Mouse (Mus musculus) adrenal gland (tissue): ENCODE measurements at regions not wholly inside any gene's neighbourhood (a gene's known extent, or its start where the extent isn't known, plus 50 kb on each side); places are given as distances from the start of the nearest gene placed in this dataset.

Experiments
- intact Hi-C: fragments of 180-260 bp; cut with DNase I; formaldehyde crosslinking; loops from one replicate; pipeline ENCODE4 v1.15.1; 2025

DNA sequence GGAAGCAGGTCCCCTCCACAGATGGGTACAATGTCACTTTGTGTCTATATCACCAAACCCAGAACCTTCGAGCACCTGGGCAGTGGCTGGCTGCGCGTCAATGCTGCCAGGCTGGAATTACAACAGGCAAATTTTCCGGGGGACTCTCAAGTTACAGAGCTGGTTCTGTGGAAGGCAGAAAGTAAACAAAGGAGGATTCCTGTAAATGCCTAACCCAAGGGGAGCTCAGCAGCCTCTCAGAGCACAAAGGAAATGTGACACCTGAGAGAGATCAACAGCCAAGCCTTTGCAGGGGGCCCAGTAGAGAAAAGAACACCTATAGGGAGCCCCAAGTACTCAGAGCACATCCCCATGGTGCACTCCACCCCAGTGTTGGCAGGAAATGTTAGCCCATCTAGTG lies 70.7 kb downstream of the Setd4 start:
- intact Hi-C loops, result no loop called here

DNA sequence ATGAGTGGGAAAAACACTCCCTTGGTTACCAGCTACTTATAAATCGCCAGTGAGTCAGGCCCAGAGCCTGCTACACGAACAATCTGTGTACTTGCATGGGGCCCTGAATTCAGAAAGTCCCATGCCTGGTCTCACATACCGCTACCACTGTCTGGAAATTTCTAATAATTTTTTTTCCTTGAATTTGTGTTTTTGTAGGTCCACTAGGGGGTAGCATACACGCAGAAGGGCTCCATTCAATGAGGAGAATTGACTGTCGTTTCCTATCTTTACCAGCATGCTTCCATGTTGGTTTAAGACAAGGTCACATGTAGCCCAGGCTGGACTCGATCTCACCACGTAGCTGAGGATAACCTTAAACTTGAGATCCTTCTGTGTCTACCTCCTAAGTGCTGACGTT lies 71.9 kb downstream of the Setd4 start:
- intact Hi-C loops, result no loop called here

DNA sequence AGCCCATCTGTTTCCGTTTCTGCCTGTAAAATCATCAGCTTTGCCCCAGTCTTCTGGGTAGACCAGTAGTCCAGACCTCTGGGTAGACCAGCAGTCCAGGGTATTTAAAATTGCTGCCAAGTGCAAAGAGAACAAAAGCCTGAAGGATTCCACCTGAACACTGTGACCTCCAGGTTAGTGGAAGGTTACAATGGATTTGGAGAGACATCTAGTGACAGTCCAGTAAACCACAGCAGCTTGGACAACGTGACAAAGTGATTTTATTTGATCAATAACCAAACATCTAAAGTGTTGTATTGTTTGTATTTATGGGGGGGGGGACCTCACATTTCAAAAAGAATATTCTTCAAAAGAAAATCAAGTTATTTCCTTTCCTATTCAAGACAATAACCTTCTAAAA lies 81.4 kb downstream of the Setd4 start:
- intact Hi-C loops, result no loop called here

DNA sequence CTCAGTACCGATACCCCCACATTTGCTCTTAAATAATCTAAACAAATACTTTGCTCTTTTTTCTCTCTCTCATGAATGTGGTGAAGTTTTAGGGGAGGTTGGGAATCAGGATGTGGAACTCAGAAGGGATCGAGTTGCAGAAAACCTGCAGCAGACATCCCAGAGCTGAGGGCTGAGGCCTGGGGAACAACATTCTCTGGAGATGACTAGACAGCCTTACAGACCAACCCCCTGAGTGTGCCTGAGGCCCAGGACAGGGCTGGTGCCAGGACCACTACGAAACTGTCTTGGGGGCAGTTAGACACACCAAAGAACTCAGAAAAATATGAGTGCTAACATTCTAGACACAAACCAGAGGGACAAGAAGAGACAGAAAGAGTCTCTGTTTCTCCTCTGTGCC lies 83.4 kb downstream of the Setd4 start:
- intact Hi-C loops, result no loop called here

DNA sequence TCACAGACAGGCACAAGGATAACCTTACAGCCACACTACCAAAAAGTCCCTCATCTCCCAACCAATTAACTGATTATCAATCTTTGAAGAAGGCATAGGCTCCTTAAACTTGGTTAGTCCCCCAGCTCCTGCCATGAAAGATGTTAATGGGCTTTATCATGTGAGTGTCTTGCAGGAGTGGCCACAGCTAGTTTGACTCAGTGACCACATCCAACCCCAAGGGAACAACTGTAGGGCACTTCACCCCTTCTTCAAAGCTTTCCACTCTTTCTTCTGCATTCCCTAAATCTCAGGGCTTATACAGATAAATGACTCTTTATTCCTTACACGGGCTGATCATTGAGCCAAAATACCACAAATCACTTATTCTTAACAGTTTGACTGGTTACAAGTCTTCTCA lies 85.2 kb downstream of the Setd4 start:
- intact Hi-C loops, result no loop called here

GRCm38 (mm10) chr16:93516793-93517192 lies 87.1 kb downstream of the Setd4 start:
- intact Hi-C loops, result no loop called here

DNA sequence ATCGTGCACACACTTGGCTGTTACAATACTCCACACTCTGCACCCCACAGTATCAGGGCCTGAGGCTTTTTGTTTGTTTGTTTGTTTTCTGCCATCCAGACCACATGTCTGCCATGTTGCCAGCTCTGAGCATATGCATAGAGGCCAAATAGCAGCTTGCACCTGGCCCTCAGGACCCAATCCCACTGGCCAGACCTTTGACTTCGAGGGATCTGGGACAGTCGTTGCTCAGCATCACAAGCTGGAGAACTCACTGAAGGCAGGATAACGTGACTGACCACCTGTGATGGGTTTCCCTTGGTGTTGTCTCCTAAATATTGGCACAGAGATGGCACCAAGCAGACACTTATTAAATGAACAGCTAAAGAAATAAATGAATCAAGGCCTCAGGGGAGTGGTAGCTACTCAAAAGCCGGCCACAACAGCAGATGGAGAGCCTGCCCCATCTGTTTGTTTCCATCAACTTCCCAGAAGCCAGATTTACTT lies 88.4 kb downstream of the Setd4 start:
- intact Hi-C loops, result no loop called here

- intact Hi-C loops, result no loop called here
Observed at GRCm38 (mm10) chr16:93513616-93514041, 90.2 kb downstream of the Setd4 start.

DNA sequence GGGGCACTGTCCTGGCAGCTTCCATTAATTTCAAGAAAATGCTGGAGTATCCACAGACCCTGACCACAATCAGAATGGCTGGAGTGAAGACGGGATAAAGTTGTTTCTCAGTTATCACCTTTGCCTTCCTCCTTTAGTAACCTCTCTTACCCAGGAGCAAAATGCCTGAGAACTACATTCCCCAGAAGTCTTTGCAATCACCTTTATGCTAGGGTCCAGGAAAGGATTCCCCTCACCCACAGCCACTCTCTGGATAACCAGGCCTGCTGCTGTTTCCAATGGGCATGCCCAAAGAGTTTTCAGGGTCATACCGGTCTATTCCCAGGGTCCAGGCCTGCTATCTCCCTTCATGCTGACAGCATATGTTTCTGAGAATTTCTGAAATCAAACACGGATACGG lies 91.9 kb downstream of the Setd4 start:
- intact Hi-C loops, result no loop called here

DNA sequence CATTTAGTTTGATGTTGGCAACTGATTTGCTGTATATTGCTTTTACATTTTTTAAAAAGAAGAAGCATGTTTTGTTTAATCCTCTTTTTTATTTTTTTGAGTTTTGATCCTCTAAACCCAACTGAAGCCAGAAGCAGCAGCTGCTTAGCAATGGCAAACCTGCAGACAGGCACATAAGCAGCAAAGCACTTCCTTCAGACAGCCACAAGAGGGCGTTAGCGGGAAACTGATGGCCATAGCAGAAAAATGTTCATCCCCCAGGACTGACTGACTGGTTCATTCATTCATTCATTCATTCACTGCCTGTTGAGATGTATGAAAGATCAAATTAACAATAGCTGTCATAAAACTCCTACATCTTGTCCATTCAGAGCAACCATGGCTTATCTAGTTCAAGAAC lies 92.3 kb downstream of the Setd4 start:
- intact Hi-C loops, result no loop called here

DNA sequence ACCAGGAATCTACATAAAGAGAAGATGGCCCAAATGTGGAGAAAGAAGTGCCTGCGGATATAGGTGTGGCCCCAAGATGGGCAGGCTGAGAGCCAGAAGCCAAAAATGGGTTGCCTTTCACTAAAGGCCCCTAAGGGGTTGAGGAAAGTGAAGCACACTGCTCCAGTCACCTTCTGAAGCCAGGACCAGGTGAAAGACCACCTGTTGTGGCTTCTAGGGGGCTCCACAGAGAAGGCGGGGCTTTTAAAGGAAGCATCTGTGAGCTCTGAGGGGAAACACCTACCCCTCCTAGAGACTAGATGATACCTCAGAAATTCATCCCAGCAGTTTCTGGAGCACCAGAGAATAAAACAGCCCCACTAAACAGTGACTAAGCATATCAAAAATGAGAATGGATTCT lies 105.1 kb downstream of the Setd4 start:
- intact Hi-C loops, result no loop called here

GRCm38 (mm10) chr16:93493337-93494002 lies 110.4 kb downstream of the Setd4 start:
- intact Hi-C loops, result no loop called here

DNA sequence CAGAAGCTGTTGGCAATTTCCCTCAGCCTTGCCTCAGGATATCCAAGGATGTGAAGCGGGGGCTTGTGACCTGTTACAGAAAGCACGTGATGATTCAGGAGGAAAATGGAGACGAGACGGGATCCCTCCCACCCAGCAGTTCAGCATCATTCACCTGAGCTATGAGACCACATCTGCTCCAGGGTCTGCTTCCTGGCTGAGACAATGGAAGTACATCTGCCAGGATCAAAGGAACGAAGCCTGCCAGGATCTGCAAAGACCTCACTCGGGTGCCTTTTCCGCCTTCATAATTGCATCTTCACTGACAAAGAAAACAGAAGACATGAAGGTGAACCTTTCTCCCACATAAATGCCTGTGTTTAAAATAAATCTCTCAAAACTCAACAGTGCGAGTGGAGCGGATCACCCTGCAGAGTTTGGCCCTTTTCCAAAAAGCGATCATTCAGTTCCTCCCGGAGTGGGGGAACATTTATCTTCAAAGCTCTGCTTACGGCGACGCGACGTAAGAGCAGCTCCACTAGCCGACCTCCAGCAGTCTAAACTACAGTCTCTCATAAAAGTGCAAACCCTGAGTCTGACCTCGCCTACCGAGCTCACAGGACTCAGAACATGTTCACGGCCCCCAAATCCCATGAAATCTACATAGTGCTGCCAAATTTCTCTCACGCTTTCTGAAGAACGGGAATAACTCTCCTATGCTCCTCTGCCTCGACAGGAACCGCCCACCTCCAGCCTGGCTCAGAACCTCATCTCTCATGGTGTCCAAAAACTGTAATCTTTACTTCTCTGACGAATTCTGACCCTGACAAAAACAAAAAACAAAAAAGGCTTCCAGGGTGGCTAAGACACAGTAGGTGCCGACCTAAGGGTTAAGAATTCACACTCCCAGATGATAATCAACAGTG lies 117.0 kb downstream of the Setd4 start:
- intact Hi-C loops, result no loop called here

- intact Hi-C loops, result no loop called here
Observed at GRCm38 (mm10) chr16:93469957-93470356, 133.9 kb downstream of the Setd4 start.

GRCm38 (mm10) chr16:93465741-93466140 lies 138.1 kb downstream of the Setd4 start:
- intact Hi-C loops, result no loop called here

DNA sequence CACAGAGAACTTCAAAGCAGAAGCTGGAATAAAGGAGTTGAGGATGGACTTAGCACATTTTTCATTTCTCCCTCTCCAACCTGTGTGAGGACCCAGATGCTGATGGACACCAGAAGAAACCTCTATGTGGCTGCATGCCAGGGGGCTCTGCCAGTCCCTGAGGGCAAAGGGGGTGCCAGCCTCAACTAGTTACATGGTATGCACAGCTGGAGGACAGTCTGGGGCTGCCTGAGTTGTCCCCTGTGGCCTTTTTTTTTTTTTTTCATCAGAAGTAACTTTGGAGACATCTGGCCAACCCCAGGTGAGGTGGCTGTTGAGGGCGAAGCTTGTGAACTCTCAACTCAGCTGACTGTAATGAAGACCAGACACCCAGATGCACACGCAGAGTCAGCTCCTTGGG lies 139.0 kb downstream of the Setd4 start:
- intact Hi-C loops, result no loop called here

GRCm38 (mm10) chr16:93463405-93463804 lies 140.5 kb downstream of the Setd4 start:
- intact Hi-C loops, result no loop called here

DNA sequence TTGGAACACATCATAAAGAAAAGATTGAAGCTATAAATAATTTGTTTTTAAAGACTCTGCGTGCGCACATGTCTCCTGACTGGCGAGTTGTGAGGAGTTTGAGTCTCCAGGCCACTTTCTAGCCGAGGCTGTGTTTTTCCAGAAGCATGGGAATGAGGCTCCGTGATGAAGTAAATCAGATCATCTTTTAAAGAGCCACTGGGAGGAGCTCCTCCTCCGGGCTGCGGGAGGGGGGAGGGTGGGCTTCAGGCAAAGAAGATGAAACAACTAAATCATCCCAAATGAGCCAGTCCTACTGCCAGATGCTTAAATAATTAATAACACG lies 141.6 kb downstream of the Setd4 start:
- intact Hi-C loops, result no loop called here

GRCm38 (mm10) chr16:93461406-93462285 lies 142.2 kb downstream of the Setd4 start:
- intact Hi-C loops, result no loop called here

DNA sequence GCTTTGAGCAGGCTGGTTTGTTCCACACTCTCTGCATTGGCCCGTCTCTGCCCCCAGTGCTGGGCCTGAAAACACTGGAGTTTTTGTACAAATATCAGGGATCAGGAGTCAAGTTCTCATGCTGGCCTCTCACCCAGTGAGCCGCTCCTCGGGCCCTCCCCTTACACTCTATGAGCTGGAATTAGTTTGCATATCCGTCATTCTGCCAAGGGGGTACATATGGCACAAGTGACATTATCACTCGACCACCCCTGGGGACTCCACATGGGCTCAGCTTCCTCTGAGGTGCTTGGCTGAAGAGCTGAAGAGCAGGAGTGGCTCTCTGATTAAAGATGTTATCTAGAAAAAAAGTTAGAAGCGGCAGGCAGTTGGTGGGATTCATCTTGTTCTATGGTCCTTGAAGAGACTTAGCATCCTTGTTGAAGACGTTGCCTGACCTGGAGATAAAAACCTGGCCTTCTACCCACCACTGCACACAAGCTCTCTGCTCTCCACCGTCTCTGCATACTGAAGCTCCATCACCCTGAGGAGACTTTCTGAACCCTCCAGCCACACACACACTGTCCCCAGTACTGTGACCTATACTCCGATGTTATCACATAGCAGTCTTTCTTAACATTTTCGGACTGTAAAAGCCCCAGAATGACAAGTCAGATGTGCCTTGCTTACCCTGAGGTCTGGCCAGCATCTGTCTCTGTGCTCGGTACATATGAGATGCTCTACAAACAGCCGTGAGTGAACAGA lies 144.2 kb downstream of the Setd4 start:
- intact Hi-C loops, result loop anchor here (10.0 kb wide), 1 partner anchor 165 kb away; no protein-coding TSS in a partner anchor
